Mouse (Mus musculus): Measurements from ENCODE around the gene Fam207a. TPM values are rescaled to one million over a fixed set of nuclear protein-coding genes. Genes with fewer than 3 reads are reported as not detected.

Gene Fam207a
- total RNA-seq, 1 experiment from 2014 or later: 21.6 TPM

DNA sequence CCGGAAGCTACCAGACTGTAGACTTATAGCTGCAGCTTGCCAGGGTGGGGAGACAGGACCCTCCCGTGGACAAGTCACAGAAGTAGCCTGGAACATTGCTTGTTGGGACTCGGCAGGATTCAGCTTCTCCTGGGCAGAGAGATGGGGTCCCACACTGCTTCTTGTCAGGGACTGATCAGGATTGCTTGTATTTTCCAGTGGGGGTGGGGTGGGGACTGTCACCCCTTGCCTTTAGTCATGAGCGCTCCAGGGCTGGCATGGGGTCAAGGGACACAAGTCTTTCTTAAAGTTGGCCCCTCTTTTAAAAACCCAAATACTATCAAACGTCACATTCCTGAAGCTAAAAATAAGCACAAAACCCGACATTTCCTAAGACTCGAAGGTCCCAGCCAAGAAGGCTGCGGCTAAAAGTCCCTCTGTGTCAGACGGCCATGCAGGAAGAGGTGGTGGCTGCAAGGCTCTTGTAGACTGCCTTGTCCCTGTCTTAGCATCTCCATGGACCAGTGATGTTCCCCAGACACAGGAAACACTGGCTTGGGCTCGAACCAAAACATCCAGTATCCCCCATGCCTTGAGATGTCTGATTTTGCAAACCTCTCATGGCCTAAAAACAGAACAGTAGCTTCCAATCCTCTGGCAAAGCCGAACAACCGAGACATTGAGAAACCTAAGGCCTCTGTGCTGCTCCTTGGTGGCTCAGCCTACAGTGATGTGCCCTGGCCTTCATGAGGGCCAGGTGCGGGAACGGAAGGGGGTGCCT, 60.2 kb downstream of the Fam207a start:
- peak; percentile 44 for DNase-seq

DNA sequence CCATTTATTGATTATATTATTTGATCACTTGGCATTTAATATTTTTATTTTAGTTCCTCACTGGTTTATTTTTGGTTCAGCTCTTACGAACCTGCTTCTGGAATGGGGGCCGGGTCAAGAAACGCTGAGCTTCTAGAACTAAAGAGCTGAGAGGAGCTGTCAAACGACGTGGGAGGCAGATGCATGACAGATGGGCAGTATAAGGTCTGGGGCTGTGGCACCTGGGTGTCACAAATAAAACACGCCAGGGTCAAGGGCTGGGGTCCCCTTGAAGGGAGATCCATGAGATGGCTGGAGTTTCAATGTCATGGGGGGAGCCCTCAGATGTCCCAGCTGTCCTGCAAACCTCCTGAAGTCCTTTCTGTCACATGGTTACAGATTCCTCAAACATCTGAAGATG, 60.8 kb downstream of the Fam207a start:
- no peak for DNase-seq

DNA sequence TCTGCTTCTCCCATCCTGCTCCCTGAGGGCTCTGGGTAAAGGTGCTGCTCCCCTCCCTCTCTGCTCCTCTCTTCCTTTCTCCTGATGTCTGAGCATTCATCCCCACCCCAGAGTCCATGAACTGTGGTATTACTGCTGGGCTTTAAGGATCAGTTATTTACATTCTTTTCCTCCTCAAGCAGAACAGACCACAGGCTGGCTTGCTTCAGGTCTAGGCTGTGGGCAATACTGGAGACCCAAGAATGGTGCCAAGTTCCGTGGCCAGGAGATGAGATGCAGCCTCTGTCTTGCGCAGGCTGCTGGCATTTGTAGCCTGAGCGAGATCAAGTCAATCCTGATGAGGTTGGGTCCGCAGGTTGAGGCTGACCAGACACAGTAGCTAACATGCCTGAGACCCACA, 63.8 kb downstream of the Fam207a start:
- no peak for DNase-seq

DNA sequence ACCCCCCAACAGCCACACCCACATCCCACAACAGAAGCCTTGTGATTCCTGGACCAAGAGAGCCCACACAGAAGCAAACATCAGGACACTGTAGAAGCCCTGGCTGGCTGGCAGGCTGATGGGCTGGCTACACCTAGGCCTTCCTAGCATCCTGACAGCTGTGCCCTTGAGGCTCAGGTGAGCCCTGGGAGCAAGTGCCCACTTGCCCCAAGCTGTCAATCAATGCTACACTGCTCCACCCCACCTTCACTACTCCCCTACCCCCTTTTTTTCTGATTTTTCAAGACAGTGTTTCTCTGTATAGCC, 65.5 kb downstream of the Fam207a start:
- no peak for DNase-seq

DNA sequence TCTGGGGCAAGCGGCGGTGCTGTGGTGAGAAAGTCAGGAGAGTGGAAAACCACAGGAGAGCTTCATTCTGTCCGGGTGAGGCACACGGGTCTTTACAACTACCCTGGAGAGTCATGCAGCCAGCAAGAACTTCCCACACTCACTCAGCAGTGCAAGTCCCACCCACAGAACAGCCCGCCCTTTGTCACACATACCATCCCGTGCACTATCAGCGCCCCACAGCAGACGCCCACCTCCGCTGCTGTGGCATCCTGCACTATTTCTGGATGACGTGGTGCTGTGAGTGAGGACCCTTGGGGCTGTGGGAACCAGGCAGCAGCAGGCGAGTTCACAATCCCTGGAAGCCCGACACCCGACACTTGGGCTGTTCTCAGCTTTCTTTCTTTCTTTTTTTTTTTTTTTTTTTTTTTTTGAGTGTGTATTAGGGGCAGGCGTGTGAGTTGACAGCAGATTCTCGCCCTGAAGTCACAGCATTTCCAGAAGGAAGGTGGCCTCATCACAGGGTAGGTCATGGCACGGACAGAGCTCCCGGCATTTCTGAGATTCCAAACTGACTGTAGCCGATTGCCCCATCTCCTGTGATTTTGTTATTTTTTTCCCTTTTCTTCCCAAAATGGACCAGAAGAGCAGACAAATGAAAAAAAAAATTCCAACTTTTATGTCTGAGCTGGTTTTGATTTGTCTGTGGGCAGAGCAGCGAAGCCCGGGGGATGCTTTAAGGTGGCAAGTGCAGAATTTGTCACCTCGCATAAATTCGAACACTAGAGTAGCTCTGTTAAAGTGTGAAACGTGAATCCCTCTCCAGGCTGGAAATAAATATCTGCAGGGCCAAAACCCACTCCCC, 66.0 kb downstream of the Fam207a start:
- DNase-seq: no peak

DNA sequence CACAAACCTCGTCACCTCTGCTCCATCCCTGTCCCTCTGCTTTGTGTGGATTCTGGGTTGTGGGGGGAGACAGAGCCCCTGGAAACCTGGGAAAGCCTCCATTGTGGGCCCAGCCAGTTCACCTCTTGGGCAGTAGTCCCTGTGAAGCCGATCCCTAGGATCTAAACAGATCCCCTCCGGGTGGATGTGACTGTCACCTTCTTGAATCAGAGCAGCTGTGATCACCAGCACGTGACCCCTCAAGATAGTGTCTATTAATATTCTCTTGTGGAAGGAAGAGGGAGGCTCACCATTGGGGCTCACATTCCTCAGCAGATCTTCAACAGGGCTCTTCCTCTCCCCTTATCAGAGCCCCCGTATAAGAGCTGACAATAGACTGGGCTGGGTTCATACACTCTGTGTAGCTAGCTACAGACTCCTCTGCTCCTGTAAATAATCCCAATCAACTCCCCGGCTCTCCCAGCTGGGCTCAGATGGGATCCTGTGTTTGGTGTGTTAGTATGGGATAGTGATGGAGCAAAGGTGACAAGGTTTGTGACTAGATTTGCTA, 66.8 kb downstream of the Fam207a start:
- no peak for DNase-seq

DNA sequence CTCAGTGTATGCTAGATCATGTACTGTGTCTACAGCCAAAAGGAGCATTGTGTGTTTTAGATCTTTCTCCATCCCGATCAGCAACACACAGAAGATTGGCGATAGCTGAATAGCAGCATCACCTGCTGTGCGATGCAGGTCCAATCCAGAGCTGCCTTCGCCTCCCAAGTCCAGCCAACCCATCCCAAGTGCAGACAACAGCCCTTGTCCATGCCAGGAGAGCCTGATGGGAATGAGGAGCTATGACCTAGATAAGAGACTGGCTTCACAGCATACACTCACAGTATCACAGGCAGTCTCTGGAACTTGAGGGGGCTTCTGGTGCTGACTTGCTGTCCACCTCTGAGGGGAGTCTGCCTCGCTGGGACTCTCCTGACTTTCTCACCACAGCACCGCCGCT, 67.4 kb downstream of the Fam207a start:
- DNase-seq: no peak

DNA sequence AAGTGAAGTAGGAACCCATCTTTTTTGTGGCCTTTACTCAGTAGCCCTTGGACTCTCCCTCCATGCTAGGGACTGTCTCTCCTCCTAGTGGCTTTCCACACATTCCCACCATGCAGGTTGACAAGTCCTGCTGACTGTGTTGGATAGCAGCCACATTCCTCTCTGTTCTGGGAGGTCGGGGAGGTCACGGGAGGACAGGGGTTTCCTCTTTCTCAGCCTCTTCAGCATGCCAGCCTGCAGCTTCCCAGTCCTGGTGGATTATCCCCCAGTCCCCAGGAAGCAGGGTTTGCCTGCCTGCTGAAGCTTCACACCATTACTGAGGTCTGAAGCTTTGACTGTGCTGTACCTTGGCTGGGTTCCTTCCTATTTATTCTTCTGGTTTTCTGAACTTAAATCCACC, 67.8 kb downstream of the Fam207a start:
- DNase-seq: no peak

DNA sequence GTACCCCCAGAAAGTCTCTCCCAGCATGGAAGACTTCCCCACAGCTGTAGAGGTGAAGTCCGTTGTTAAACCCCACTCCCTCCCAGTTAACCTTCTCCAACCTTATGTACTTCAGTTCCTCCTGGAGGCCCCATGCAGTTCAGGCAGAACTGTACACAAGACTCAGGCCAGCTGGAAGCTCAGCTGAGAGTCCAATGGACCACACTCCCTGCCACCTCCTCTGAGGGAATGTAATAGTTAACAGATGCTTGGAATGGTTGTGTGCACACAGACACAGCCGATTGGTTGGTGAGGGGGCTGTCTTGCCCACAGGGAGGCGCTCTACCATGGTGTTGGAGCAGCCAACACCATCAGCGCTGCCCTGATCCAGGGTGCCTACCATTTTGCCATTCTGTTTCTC, 73.3 kb downstream of the Fam207a start:
- DNase-seq: no peak

DNA sequence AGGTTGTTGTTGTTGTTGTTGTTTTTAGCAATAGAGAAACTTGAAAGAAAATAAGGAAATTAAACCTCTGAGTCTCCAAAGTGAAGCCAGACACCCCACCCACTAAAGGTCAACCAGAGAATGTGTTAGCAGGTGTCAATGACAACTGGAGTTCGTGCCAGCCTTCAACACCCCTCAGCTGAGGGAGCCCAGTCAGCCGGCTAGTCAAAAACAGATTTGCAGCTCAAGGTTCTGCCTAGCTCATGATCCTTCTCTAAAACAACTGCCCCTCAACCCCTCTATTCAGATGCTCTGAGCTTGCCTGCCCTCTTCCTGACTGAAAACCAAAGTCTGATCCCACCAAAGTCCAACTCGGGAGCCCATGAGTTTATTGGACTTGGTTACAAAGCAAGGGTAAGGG, 73.8 kb downstream of the Fam207a start:
- no peak for DNase-seq

DNA sequence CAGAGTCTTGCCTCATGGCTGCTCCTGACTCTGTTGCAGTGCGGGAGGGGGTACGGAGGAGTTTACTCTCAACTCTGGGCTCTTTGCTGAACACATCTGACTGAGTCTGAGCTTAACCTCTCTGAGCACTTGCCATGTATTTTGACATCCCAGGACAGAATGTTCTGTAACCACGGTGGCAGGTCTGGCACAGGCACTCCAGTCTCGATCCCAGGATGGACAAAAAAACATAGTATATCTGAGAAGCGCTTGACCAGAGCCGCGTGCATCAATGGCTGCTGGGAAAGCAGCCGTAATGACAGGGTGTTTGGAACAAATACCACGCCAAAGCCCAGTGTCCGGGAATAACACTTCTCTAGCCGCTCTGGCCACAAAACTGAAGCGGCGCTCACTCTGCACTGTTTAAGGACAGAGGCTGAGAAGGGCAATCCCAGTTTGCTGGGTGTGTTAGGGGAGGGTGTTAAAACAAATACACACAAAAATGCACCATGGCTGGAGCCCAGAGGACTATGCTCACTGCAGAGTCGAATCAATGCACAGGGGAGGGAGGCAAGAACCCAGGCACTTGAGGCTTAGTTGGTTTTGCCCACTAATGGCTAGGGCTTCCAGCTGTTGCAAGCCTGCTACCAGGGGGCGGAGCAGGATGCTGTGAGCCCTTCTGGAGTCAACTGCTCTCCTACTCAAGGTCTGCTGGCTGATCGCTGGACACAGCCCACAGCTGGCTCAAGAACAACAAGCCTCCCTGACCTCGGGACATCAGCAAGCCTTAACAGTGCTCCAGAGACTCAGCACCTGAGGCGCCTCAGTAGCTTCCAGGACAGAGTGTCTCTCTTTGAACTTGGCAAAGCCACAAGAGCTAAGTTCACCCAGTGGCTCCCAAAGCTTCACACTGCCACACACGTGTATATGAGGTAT, 74.5 kb downstream of the Fam207a start:
- peak; percentile 77 for DNase-seq

DNA sequence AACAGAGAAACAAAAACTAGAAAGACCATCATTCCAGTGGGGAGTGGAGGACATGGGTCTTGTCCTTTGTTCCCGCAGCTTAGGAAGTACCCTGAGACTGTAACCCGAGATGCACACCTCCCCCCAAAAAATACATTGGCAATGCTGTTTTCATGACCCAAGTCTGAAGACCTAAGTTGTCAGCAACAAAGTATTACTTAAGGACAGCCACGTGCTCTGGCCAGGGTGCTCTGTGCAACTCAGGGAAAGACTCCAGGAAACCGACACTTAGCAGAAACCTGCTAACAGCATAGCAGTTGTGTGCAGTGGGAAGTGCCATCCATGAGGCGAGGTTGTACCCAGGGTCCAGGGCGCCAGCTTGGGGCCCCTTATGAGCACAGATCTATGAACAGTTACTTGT, 75.3 kb downstream of the Fam207a start:
- DNase-seq: no peak

DNA sequence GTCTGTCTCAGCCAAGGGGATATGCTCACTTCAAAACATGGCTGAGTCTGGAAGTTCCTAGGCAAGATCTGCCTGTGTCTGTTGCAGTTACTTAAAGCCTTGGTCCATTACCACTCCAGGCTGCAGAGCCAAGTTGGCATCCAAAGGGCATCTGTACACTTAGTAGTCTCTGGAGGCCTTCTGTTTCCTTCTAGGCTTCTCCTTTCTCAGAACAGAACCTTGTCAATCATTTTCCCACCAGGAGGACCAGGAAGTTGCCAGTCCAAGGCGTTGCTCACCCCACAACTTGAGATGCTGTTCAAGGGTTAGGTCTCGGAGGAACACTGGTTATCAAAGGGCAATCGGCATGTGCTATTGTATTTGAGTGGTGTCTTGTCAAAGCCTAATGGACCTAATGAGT, 76.6 kb downstream of the Fam207a start:
- no peak for DNase-seq

DNA sequence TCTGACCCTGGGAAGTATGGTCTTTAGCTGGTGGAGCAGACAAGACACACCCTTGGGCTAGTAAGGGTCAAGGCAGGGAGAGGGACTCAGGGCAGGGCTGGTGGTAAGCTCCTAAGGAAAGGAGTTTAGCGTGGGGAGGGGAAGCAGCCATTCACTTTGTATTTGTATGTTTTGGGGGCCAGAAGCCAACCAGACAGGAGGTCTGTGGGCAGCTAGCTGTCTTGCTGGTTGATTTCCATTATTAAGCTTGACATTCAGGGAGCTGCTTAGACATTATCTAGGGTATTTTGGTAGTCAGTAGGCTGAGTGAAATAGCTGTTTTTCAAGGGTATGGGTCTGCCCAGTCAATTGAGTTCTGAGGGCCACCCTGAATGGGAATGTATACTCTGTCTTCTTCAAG, 77.6 kb downstream of the Fam207a start:
- no peak for DNase-seq

Other genes with a start within 250 kb of the Fam207a start
- 21.9 and 28.4 TPM in 2 replicates for gene Adarb1, start 97.5 kb downstream of the Fam207a start, total RNA-seq (2021)
- gene Itgb2, start 14.5 kb upstream of the Fam207a start, total RNA-seq (2021): 5.8 and 16.0 TPM in 2 replicates
- 168 and 172 TPM in 2 replicates for gene Pttg1ip, start 65.9 kb upstream of the Fam207a start, total RNA-seq (2021)
- gene Sumo3, start 90.3 kb upstream of the Fam207a start, total RNA-seq (2021): 93.0 and 111 TPM in 2 replicates
- gene Gm49325, start 90.4 kb upstream of the Fam207a start, total RNA-seq (2021): 23.6 and 31.5 TPM in 2 replicates
- gene Ube2g2, start 106.5 kb upstream of the Fam207a start, total RNA-seq (2021): 49.8 and 50.2 TPM in 2 replicates
- 0.41 TPM in 1 of 2 replicates, not detected in the other for gene Tspear, start 170.8 kb upstream of the Fam207a start, total RNA-seq (2021)
- gene Gm19402, start 175.0 kb upstream of the Fam207a start, total RNA-seq (2021): not detected in 2 replicates
- not detected in 2 replicates for gene Gm9508, start 181.4 kb upstream of the Fam207a start, total RNA-seq (2021)
- gene Gm10272, start 190.8 kb upstream of the Fam207a start, total RNA-seq (2021): not detected in 2 replicates
- not detected in 2 replicates for gene Gm10024, start 195.7 kb upstream of the Fam207a start, total RNA-seq (2021)
- not detected in 2 replicates for gene Gm10142, start 200.0 kb upstream of the Fam207a start, total RNA-seq (2021)
- not detected in 2 replicates for gene Krtap12-1, start 204.8 kb upstream of the Fam207a start, total RNA-seq (2021)
- not detected in 2 replicates for gene Gm10100, start 210.7 kb upstream of the Fam207a start, total RNA-seq (2021)
- gene Gm18596, start 226.9 kb upstream of the Fam207a start, total RNA-seq (2021): not detected in 2 replicates
- not detected in 2 replicates for gene Gm9736, start 235.6 kb upstream of the Fam207a start, total RNA-seq (2021)
- gene Gm3233, start 243.9 kb upstream of the Fam207a start, total RNA-seq (2021): not detected in 2 replicates

Measured in adrenal gland, postnatal 14 days (tissue).